Mouse (Mus musculus) CD4-positive, CD25-positive, alpha-beta regulatory T cell, adult 9 weeks (primary cell): ENCODE measurements around the gene Asb2. TPM values are rescaled to one million over a fixed set of nuclear protein-coding genes. Genes with fewer than 3 reads are reported as not detected.

ENCODE experiments used
- polyA plus RNA-seq: library from polyadenylated mRNA; unstranded; fragments of 100-300 nt; shearing (Covaris generic); gene quantifications from one replicate; pipeline ENCODE4 v1.2.1, GENCODE M21; 2017

The Asb2 gene
- polyA plus RNA-seq: 6.9 TPM

GRCm38 (mm10) chr12:103355746-103356414 lies at the start of gene Asb2:
TSS of gene Asb2 (minus strand) at chr12:103356001.

GRCm38 (mm10) chr12:103388505-103389347 lies 32.9 kb upstream of the Asb2 start, which contains the start of gene Otub2:
TSS of gene Otub2 (plus strand) at chr12:103388682.

GRCm38 (mm10) chr12:103310744-103311267 lies 45.0 kb downstream of the Asb2 start, which contains the start of gene Fam181a:
TSS of gene Fam181a (plus strand) at chr12:103310975.

Other genes with a start within 250 kb of the Asb2 start
- gene Prima1, start 113.9 kb downstream of the Asb2 start, polyA plus RNA-seq: not detected
- gene Fam181a, start 45.0 kb downstream of the Asb2 start, polyA plus RNA-seq: not detected
- gene Otub2, start 32.7 kb upstream of the Asb2 start, polyA plus RNA-seq: 2.2 TPM
- gene 9330161L09Rik, start 51.8 kb upstream of the Asb2 start, polyA plus RNA-seq: 1.4 TPM
- gene Ddx24, start 69.8 kb upstream of the Asb2 start, polyA plus RNA-seq: 242 TPM
- 407 TPM for gene Ifi27, start 78.2 kb upstream of the Asb2 start, polyA plus RNA-seq
- 1,924 TPM for gene Ifi27l2a, start 87.7 kb upstream of the Asb2 start, polyA plus RNA-seq
- not detected for gene Ifi27l2b, start 101.2 kb upstream of the Asb2 start, polyA plus RNA-seq
- not detected for gene Ppp4r4, start 176.3 kb upstream of the Asb2 start, polyA plus RNA-seq